Mouse (Mus musculus) monocyte, adult 5-6 weeks (primary cell): Measurements from ENCODE around the gene Sstr4. TPM values are rescaled to one million over a fixed set of nuclear protein-coding genes. Genes with fewer than 3 reads are reported as not detected.

ENCODE experiments used
- ATAC-seq: fragments of 153-309, 156-312 bp; replicated peaks from 2 replicates; pipeline ENCODE4 v1.8.0; 2017; ENCODE audit warnings: mild to moderate bottlenecking; ENCODE audit not compliant: low TSS enrichment, insufficient number of reproducible peaks, severe bottlenecking, poor library complexity, low FRiP score
- total RNA-seq: library from RNA; stranded (forward); fragments of 200-1000, 200-491, 200-594 nt; gene quantifications from 3 replicates; pipeline ENCODE4 v1.2.3, GENCODE M21; 2017

The Sstr4 gene
- total RNA-seq, 1 experiment from 2014 or later, result 10.3 TPM

GRCm38 (mm10) chr2:148387652-148388581, 7.2 kb upstream of the Sstr4 start:
- ATAC-seq, result no peak

GRCm38 (mm10) chr2:148393149-148393548, 2.0 kb upstream of the Sstr4 start:
- peak; percentile 73 for ATAC-seq

GRCm38 (mm10) chr2:148393846-148394245, 1.3 kb upstream of the Sstr4 start:
- no peak for ATAC-seq

- no peak for ATAC-seq
Measured at GRCm38 (mm10) chr2:148396209-148396608, 1.1 kb downstream of the Sstr4 start.

- peak; percentile 25 for ATAC-seq
Measured at GRCm38 (mm10) chr2:148397015-148397783, 2.1 kb downstream of the Sstr4 start.

- no peak for ATAC-seq
Measured at GRCm38 (mm10) chr2:148397784-148398100, 2.6 kb downstream of the Sstr4 start.

GRCm38 (mm10) chr2:148398901-148399685, 3.9 kb downstream of the Sstr4 start:
- no peak for ATAC-seq

- peak; percentile 34 for ATAC-seq
Measured at GRCm38 (mm10) chr2:148402227-148402626, 7.1 kb downstream of the Sstr4 start.

GRCm38 (mm10) chr2:148404906-148405305, 9.8 kb downstream of the Sstr4 start:
- ATAC-seq, result no peak

- peak; percentile 33 for ATAC-seq
Measured at GRCm38 (mm10) chr2:148406160-148406970, 11.2 kb downstream of the Sstr4 start.

GRCm38 (mm10) chr2:148406971-148407869, 12.1 kb downstream of the Sstr4 start:
- ATAC-seq, result 0 out of 2 replicates have a peak, but pooled peaks have one; percentile 4

- ATAC-seq, result peak; percentile 72
Measured at GRCm38 (mm10) chr2:148407870-148408760, 13.0 kb downstream of the Sstr4 start, which contains the start of gene Thbd. TSS of gene Thbd (minus strand) at chr2:148408188.

GRCm38 (mm10) chr2:148408761-148409120, 13.6 kb downstream of the Sstr4 start:
- no peak for ATAC-seq

- ATAC-seq, result peak; percentile 67
Measured at GRCm38 (mm10) chr2:148409141-148409540, 14.0 kb downstream of the Sstr4 start.

- no peak for ATAC-seq
Measured at GRCm38 (mm10) chr2:148409821-148410220, 14.7 kb downstream of the Sstr4 start.

- no peak for ATAC-seq
Measured at GRCm38 (mm10) chr2:148419151-148419550, 24.0 kb downstream of the Sstr4 start.
